Mouse (Mus musculus): ENCODE data around the gene Iqsec1.
"Not testable (repeated sequence)": the region's sequence is repeated elsewhere in the genome, so short reads cannot be mapped to it uniquely, and the experiment has no call there.

The Iqsec1 gene

GRCm38 (mm10) chr6:90660398-90661028, 328.0 kb downstream of the Iqsec1 start:
- no peak for DNase-seq (ENCODE audit: low spot score)

- DNase-seq (ENCODE audit: low spot score), result no peak
Measured at GRCm38 (mm10) chr6:90659913-90660312, 328.6 kb downstream of the Iqsec1 start.

DNA sequence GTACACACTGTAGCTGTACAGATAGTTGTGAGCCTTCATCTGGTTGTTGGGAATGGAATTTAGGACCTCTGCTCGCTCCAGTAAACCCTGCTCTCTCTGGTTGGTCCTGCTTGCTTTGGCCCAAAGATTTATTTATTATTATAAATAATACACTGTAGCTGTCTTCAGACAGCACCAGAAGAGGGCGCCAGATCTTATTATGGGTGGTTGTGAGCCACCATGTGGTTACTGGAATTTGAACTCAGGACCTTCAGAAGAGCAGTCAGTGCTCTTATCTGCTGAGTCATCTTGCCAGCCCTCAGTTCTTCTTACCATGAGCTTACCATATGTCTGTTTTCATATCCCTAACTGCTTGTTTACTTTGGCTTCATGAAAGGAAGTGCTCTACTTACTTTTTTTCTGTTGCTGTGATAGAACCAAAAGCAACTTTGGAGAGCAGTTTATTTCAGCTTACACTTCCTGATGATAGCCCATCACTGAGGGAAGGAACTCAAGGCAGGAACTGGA, 332.1 kb downstream of the Iqsec1 start:
- not testable (repeated sequence) for DNase-seq (ENCODE audit: low spot score)

- DNase-seq (ENCODE audit: low spot score), result no peak
Measured at GRCm38 (mm10) chr6:90653736-90654135, 334.7 kb downstream of the Iqsec1 start.

DNA sequence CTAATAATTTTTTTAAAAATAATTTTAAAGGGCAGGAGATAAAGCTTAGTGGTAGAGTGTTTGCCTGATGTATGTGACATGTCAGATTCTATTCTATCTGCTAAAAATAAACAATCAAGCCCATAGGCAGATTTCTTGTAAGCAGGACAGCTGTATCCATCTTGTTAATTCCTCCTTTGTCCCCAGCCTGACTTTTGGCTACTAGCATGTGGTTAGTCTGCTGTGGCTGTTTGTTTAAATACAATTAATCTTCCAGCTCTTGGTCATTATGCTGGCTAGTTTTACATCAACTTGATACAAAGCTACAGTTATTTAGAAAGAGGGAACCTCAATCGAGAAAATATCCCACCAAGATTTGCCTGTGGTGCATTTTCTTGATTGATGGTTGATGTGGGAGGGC, 337.9 kb downstream of the Iqsec1 start:
- no peak for DNase-seq (ENCODE audit: low spot score)

- DNase-seq (ENCODE audit: low spot score), result no peak
Measured at GRCm38 (mm10) chr6:90649279-90649678, 339.2 kb downstream of the Iqsec1 start.

- DNase-seq (ENCODE audit: low spot score), result no peak
Measured at GRCm38 (mm10) chr6:90648391-90648790, 340.1 kb downstream of the Iqsec1 start.

GRCm38 (mm10) chr6:90644965-90645364, 343.5 kb downstream of the Iqsec1 start:
- no peak for DNase-seq (ENCODE audit: low spot score)

DNA sequence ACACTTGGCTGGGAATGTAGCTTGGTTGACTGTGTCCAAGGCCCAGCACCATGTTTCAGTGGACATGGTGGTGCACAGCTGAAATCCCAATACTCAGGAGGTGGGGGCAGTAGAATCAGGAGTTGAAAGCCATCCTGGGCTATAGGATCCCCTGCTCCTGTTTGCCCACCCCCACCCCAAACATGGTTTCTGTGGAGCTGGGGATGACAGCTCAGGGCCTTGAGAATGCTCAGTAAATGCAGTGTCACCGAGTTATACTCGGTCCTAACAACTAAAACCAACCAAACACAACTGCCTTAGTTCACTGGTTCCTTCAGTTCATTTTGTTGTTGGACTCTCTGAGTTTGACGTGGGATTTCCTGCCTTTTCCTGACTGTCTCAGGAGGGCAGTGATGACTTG, 345.4 kb downstream of the Iqsec1 start:
- no peak for DNase-seq (ENCODE audit: low spot score)

DNA sequence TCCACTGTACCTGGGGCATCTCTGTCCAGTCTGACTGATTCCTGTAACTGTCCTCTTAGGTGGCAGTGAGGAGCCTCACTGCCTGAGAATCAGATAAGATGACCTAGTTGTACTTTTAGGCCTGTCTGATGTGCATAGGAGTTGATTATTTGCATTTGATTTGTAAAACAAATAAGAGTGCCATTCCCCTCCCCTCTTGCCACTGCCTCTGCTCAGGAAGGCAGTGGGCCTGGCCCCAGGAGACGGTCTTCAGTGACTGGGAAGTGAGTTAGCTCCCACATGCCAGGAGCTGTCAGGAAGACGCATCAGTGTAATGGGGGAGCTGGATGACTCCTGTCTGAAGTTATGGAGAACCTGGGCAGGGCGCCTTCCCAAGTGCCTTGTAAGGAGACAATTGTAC, 352.9 kb downstream of the Iqsec1 start:
- no peak for DNase-seq (ENCODE audit: low spot score)

DNA sequence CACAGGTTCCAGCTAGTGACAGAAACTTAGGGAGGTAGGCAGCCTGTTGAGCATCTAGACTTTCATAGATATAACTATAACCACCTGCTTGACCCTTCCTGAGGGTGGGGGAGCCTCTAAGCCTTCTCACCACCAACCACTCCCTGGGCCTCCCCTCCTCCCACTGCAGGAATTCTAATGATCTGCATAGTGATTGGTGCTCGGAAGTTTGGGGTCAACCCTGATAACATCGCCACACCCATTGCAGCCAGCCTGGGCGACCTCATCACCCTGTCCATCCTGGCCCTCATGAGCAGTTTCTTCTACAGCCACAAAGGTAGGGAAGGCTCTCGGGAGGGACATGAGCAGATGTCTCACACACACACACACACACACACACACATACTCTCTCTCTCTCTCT, 353.4 kb downstream of the Iqsec1 start:
- DNase-seq (ENCODE audit: low spot score), result no peak

DNA sequence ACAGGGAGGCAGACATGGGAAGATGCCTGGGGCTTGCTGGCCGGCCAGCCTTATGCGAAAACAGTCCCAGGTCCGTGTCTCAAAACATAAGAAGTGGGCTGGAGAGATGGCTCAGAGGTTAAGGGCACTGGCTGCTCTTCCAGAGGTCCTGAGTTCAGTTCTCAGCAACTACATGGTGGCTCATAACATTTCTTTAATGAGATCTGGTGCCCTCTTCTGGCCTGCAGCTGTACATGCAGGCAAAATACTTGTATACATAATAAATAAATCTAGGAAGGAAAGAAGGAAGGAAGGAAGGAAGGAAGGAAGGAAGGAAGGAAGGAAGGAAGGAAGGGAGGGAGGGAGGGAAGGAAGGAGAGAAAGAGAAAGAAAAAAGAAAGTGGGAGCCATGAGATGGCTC, 356.0 kb downstream of the Iqsec1 start:
- DNase-seq (ENCODE audit: low spot score), result not testable (repeated sequence)

- DNase-seq (ENCODE audit: low spot score), result no peak
Measured at GRCm38 (mm10) chr6:90630427-90630826, 358.1 kb downstream of the Iqsec1 start.

- no peak for DNase-seq (ENCODE audit: low spot score)
Measured at GRCm38 (mm10) chr6:90629506-90629905, 359.0 kb downstream of the Iqsec1 start.

- DNase-seq (ENCODE audit: low spot score), result no peak
Measured at GRCm38 (mm10) chr6:90627556-90627955, 360.9 kb downstream of the Iqsec1 start.

- no peak for DNase-seq (ENCODE audit: low spot score)
Measured at GRCm38 (mm10) chr6:90625207-90625994, 363.1 kb downstream of the Iqsec1 start.

DNA sequence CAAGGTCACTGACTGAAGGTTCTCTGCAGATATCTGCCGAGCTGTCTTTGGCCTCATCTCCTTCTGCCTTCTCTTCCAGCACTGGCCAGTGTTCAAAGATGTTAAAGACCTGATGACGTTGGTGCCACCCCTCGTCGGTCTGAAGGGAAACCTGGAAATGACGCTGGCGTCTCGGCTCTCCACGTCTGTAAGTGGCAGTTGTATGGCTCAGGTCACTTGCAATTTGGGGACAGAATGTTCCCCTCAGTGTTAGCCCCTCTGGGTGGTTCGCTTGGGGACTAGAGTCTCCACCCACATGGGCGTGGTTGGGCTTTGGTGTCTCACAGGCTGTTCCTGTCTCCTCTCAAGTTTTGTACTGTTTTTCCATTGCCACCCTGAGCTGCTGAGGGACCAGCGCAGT, 363.8 kb downstream of the Iqsec1 start:
- no peak for DNase-seq (ENCODE audit: low spot score)

DNA sequence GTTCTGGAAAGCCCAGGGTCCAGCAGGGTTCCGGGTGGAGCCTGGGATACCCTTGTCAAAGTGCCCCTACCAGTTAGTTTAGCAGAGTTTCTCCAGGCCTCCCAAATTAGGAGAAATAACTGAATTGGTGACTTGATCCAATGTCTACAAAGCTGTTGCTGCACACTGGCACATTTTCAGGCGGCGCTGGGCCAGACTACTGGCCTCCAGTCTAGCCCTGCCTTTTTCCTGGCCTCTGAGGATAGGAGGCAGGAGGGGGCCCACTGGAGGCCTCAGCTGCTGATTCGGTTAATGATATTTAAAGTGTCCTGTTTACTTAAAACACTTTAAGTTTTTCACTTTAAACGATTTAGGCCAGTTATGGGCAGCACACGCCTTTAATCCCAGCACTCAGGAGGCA, 364.3 kb downstream of the Iqsec1 start:
- DNase-seq (ENCODE audit: low spot score), result no peak

GRCm38 (mm10) chr6:90623456-90623836, 365.0 kb downstream of the Iqsec1 start:
- no peak for DNase-seq (ENCODE audit: low spot score)

- no peak for DNase-seq (ENCODE audit: low spot score)
Measured at GRCm38 (mm10) chr6:90622758-90623455, 365.6 kb downstream of the Iqsec1 start.

GRCm38 (mm10) chr6:90621584-90621890, 366.9 kb downstream of the Iqsec1 start:
- DNase-seq (ENCODE audit: low spot score), result no peak

DNA sequence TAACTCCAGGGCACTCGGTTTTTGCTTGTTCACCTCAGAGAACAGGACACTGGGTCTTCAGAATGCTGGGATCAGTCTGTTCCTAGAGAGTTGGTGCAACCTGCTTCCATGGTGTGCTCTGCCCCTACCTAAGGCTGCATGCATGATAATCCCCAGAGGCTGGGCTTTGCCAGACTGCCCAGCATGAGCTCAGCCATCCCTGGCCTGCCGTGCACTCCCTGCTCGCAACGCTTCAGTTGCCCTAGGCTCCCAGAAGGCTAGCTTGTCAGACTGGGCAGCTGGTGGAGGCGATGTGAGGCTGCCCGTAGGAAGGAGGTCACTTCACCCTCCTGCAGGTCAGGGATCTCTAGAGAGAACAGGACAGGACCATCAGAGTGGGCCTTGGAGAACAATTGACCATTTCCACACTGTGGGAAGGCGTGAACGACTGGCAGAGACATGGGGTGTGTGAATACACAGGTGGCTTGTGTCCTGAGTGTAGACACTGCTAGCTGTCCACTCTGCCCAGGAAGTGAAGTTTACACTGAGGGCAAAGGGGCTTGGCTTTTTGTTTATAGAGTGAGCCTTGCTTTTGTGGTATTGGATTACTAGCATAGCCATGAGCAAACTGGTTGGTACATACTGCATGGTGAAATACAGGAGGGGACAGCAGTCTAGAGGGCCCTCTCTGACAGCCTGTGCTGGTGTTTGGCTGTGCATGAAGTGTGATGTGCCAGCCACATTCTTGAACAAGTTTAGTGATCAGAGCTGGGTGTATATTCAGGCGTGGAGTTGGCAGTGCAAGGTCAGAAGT, 367.5 kb downstream of the Iqsec1 start:
- DNase-seq (ENCODE audit: low spot score), result no peak

Measured in left cerebral cortex, adult 11 months (tissue).